Mouse (Mus musculus) brain, embryonic 14.5 days (tissue): ENCODE data around the gene Psmb8. TPM values are rescaled to one million over a fixed set of nuclear protein-coding genes. Genes with fewer than 3 reads are reported as not detected.

Experiments
- DNase-seq: peaks from one replicate; pipeline ENCODE4 v3.0.0-alpha.2; 2011; ENCODE audit warnings: low read depth
- CTCF ChIP-seq: fragments of 200-500 bp; IDR thresholded peaks from 2 replicates; pipeline ENCODE4 v1.5.1; 2012; ENCODE audit warnings: inconsistent platforms, mild to moderate bottlenecking, moderate library complexity, borderline replicate concordance; ENCODE audit not compliant: insufficient read depth, insufficient read length; ENCODE audit errors: extremely low read depth
- POLR2A ChIP-seq: fragments of 200-500 bp; IDR thresholded peaks from 2 replicates; pipeline ENCODE4 v1.6.1; 2012; ENCODE audit warnings: mild to moderate bottlenecking, inconsistent platforms, borderline replicate concordance; ENCODE audit not compliant: poor library complexity, insufficient read depth, insufficient read length, severe bottlenecking; ENCODE audit errors: extremely low read depth
- polyA plus RNA-seq: library from polyadenylated mRNA; depleted of rRNA; stranded (reverse); fragments of >200 nt; gene quantifications from 2 replicates; pipeline ENCODE4 v1.2.3, GENCODE M21; 2012

Gene Psmb8
- polyA plus RNA-seq, 1 experiment: 2.0 TPM

DNA sequence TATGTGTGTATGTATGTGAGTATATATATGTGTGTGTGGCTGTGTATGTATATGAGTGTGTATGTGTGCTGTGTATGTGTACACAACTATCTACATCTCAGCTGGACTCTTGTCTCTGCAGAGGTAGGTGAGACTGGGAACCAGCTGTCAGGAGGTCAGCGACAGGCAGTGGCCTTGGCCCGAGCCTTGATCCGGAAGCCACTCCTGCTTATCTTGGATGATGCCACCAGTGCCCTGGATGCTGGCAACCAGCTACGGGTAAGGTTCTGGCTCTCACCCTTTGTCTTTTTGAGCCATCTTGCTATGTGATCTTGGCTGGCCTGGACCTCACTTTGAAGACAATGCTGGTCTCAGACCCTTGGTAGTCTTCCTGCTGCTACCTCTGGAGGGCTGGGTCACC lies 2.8 kb upstream of the Psmb8 start:
- TF ChIP-seq POLR2A: no peak
- no peak for TF ChIP-seq CTCF

DNA sequence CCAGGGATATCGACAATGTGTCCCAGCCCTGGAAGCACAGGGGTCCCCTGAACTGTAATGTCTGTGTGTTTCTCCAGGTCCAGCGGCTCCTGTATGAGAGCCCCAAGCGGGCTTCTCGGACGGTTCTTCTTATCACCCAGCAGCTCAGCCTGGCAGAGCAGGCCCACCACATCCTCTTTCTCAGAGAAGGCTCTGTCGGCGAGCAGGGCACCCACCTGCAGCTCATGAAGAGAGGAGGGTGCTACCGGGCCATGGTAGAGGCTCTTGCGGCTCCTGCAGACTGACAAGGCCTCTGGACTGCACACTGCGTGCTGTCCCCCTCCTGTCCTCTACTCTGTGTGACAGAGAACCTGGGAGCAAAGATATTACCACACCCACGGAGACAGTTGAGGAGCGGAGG lies 1.0 kb upstream of the Psmb8 start:
- no peak for TF ChIP-seq POLR2A
- no peak for TF ChIP-seq CTCF
- DNase-seq: no peak

More for the DNA sequence above, 2.8 kb upstream of the Psmb8 start:
- DNase-seq: no peak

GRCm38 (mm10) chr17:34197904-34198520 lies 491 bp downstream of the Psmb8 start:
- TF ChIP-seq CTCF (no peak), POLR2A (no peak)
- no peak for DNase-seq

GRCm38 (mm10) chr17:34198521-34198912 lies 996 bp downstream of the Psmb8 start:
- TF ChIP-seq POLR2A (no peak), CTCF (no peak)
- no peak for DNase-seq

- no peak for DNase-seq
Observed at GRCm38 (mm10) chr17:34199050-34199619, 1.6 kb downstream of the Psmb8 start.

GRCm38 (mm10) chr17:34200047-34200446 lies 2.5 kb downstream of the Psmb8 start:
- TF ChIP-seq CTCF (no peak), POLR2A (no peak)
- no peak for DNase-seq

More at GRCm38 (mm10) chr17:34199050-34199619, 1.6 kb downstream of the Psmb8 start:
- no peak for TF ChIP-seq CTCF
- no peak for TF ChIP-seq POLR2A

DNA sequence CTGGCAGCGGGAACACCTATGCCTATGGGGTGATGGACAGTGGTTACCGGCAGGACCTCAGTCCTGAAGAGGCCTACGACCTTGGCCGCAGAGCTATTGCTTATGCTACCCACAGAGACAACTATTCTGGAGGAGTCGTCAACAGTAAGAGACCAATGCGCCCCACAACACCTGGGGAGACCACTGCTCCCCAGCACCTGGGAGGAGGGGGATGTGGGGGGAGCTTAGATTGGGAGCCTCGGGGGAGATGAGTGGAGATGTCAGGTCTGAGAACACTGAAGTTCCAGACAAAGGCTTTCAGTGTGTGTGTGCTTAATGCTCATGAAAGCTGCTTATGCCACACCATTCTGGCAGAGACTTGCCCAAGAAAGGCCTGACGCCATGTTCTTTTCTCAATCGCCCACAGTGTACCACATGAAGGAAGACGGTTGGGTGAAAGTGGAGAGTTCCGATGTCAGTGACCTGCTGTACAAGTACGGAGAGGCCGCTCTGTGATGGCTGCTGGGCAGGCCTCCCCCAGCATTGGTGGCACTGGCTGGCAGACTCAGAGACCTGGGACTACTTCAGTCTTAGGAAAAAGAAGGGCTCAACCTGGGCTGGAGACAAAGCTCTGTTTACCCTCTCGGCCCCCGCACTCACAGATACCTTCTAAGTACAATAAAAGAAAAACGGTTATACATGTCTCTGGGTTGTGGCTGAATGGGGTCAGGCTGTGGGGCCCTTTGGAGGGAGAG lies 3.4 kb downstream of the Psmb8 start:
- no peak for TF ChIP-seq CTCF
- TF ChIP-seq POLR2A: no peak

GRCm38 (mm10) chr17:34201506-34202055 lies 4.1 kb downstream of the Psmb8 start:
- TF ChIP-seq CTCF (no peak), POLR2A (no peak)
- DNase-seq: no peak

More for the DNA sequence above, 3.4 kb downstream of the Psmb8 start:
- no peak for DNase-seq

GRCm38 (mm10) chr17:34202760-34203442 lies 5.4 kb downstream of the Psmb8 start:
- TF ChIP-seq POLR2A (no peak), CTCF (no peak)
- no peak for DNase-seq

- TF ChIP-seq POLR2A (no peak), CTCF (no peak)
- no peak for DNase-seq
Observed at GRCm38 (mm10) chr17:34203444-34203843, 5.9 kb downstream of the Psmb8 start, which contains the start of gene Tap2. Gene Tap2 (plus strand): TSS chr17:34203527.
